Mouse (Mus musculus) lung, postnatal 0 days (tissue): ENCODE measurements at regions not wholly inside any gene's neighbourhood (a gene's known extent, or its start where the extent isn't known, plus 50 kb on each side); places are given as distances from the start of the nearest gene placed in this dataset.
A peak's percentile ranks its signal among the peaks of the same experiment; 100 is the strongest.

Source experiments
- ATAC-seq: fragments of 200-750 bp; cut with Nextera tagmentation; 2 replicates; pipeline ENCODE4 v1.8.0; 2017; ENCODE audit warnings: moderate library complexity
- DNase-seq: peaks from one replicate; pipeline ENCODE4 v3.0.0-alpha.2; 2016; ENCODE audit warnings: low spot score
- H3K27ac ChIP-seq: fragments of 300-500 bp; sonication (generic); 2 replicates; pipeline ENCODE4 v1.5.1; 2014; ENCODE audit warnings: antibody characterized with exemption, mild to moderate bottlenecking, low read length, mixed read lengths
- H3K27me3 ChIP-seq: fragments of 300-500 bp; sonication (generic); replicated peaks from 2 replicates; pipeline ENCODE4 v1.6.1; 2014; ENCODE audit warnings: low read length, mixed read lengths; ENCODE audit not compliant: insufficient read depth
- H3K36me3 ChIP-seq: fragments of 300-500 bp; sonication (generic); 2 replicates; pipeline ENCODE4 v1.6.1; 2014; ENCODE audit warnings: low read length, mixed read lengths; ENCODE audit not compliant: insufficient read depth
- H3K4me1 ChIP-seq: fragments of 300-500 bp; sonication (generic); 2 replicates; pipeline ENCODE4 v1.6.1; 2014; ENCODE audit warnings: antibody characterized with exemption, low read depth, low read length, mixed read lengths; ENCODE audit not compliant: insufficient read depth
- H3K4me2 ChIP-seq: fragments of 300-500 bp; sonication (generic); replicated peaks from 2 replicates; pipeline ENCODE4 v1.6.1; 2014; ENCODE audit warnings: low read depth, mild to moderate bottlenecking, low read length, moderate library complexity, mixed read lengths
- H3K4me3 ChIP-seq: fragments of 300-500 bp; sonication (generic); 2 replicates; pipeline ENCODE4 v1.5.1; 2014; ENCODE audit warnings: low read depth, low read length
- H3K9ac ChIP-seq: fragments of 300-500 bp; sonication (generic); replicated peaks from 2 replicates; pipeline ENCODE4 v1.6.1; 2014; ENCODE audit warnings: low read depth, mild to moderate bottlenecking
- H3K9me3 ChIP-seq: fragments of 300-500 bp; sonication (generic); 2 replicates; pipeline ENCODE4 v1.6.1; 2016; ENCODE audit warnings: low read length, mixed read lengths
- CTCF ChIP-seq: IDR thresholded peaks from 2 replicates; pipeline ENCODE4 v1.5.1; 2016; ENCODE audit warnings: antibody characterized with exemption, mild to moderate bottlenecking
- EP300 ChIP-seq: IDR thresholded peaks from 2 replicates; pipeline ENCODE4 v1.6.1; 2016; ENCODE audit warnings: antibody characterized with exemption, mild to moderate bottlenecking, control low read depth
- WGBS: fragments of 180-500 bp; shearing (Covaris S2); extraction: QIAGEN DNeasy Blood & Tissue Kit; methylation state at CpG from one replicate; pipeline ENCODE4 v1.1.7; 2014; 5-methylcytosine and 5-hydroxymethylcytosine counted together

DNA sequence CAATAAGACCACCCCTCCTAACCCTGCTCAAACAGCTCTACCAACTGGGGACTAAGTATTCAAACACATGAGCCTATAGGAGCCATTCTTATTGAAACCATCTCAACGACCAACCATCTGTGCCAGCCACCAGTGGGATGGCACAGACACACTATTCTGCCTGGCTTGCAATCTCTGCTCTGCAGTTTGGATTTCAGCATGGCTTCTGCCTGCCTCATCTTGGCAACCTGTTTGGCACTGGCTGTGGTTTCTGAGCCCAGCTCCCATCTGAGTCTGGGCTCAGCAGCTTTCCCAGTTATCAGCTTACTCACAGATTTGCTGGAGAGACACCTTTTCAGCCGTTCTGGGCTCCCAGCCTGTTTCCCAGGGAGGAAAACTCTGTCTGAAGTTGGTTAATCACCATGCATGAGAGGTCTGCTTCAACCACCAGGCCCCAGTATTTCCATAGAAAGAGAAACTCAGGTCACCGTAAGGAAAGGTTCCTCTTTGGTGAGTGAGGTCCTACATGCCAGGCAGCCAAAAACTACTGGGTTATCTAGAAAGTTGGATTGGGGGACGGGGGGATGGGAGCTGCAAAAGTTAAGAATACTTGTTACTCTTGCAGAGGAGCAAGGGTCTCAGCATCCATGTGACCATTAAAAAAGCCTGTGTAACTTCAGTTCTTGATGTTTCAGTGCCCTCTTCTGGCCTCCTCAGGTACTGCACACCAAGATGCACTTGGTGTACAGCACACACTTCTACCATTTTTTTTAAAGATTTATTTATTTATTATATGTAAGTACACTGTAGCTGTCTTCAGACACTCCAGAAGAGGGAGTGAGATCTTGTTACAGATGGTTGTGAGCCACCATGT, 68.1 kb upstream of the Caprin1 start:
- DNase-seq (peak; percentile 55), ATAC-seq (no peak)
- no peak overlapping the region for H3K4me2 ChIP-seq
- TF ChIP-seq EP300 (no peak), CTCF (peak; percentile 72)
- H3K27me3 ChIP-seq: no peaks in the 10 kb centered on the region
- no peaks in the 10 kb centered on the region for H3K4me1 ChIP-seq
- no peak overlapping the region for H3K27ac ChIP-seq
- no peaks in the 10 kb centered on the region for H3K9me3 ChIP-seq
- H3K36me3 ChIP-seq: no peaks in the 10 kb centered on the region
- no peak overlapping the region for H3K4me3 ChIP-seq
- WGBS: 77% methylated on average over 4 of the region's 4 CpGs
- H3K9ac ChIP-seq: no peak overlapping the region

GRCm38 (mm10) chr2:103867241-103867957, 70.0 kb upstream of the Caprin1 start:
- H3K27me3 ChIP-seq: no peaks in the 10 kb centered on the region
- no peak overlapping the region for H3K4me2 ChIP-seq
- H3K4me1 ChIP-seq: no peaks in the 10 kb centered on the region
- ATAC-seq (no peak), DNase-seq (no peak)
- 67% methylated on average over 14 of the region's 14 CpGs for WGBS
- no peak overlapping the region for H3K9ac ChIP-seq
- H3K4me3 ChIP-seq: no peak overlapping the region
- no peaks in the 10 kb centered on the region for H3K9me3 ChIP-seq
- H3K27ac ChIP-seq: no peak overlapping the region
- no peaks in the 10 kb centered on the region for H3K36me3 ChIP-seq
- no peak for TF ChIP-seq EP300
- no peak for TF ChIP-seq CTCF

DNA sequence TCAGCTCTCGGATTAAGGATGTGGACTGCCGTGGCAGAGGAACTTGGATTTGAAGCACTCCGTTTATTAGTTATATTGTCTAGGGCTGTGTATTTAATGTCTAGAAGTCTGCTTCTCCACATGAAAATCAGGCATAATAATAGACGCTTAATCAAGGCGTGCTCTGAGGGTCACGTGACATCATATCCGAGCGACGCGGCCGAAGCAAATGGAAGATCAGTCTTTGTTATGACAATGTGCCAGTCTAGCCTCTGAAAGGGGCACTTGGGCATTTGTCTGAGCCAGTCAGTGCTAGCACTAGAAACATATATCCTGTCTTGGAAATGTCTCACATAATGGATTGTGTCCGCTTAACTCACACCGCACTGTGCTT, 70.5 kb upstream of the Caprin1 start:
- H3K36me3 ChIP-seq: no peaks in the 10 kb centered on the region
- TF ChIP-seq CTCF (no peak), EP300 (no peak)
- no peaks in the 10 kb centered on the region for H3K27me3 ChIP-seq
- H3K4me1 ChIP-seq: no peaks in the 10 kb centered on the region
- H3K4me3 ChIP-seq: no peak overlapping the region
- no peak overlapping the region for H3K9ac ChIP-seq
- H3K9me3 ChIP-seq: no peaks in the 10 kb centered on the region
- WGBS: 84% methylated on average over 13 of the region's 13 CpGs
- no peak for DNase-seq
- H3K27ac ChIP-seq: no peak overlapping the region
- no peak for ATAC-seq
- H3K4me2 ChIP-seq: no peak overlapping the region

- DNase-seq (no peak), ATAC-seq (no peak)
- 53% methylated on average over 7 of the region's 7 CpGs for WGBS
- no peak overlapping the region for H3K4me2 ChIP-seq
- no peak overlapping the region for H3K9ac ChIP-seq
- no peak for TF ChIP-seq CTCF
- TF ChIP-seq EP300: no peak
- H3K36me3 ChIP-seq: no peaks in the 10 kb centered on the region
- H3K4me3 ChIP-seq: no peak overlapping the region
- no peaks in the 10 kb centered on the region for H3K9me3 ChIP-seq
- H3K27me3 ChIP-seq: no peaks in the 10 kb centered on the region
- no peak overlapping the region for H3K27ac ChIP-seq
- no peaks in the 10 kb centered on the region for H3K4me1 ChIP-seq
Observed at GRCm38 (mm10) chr2:103868655-103869054, 71.2 kb upstream of the Caprin1 start.

GRCm38 (mm10) chr2:103871522-103872276, 74.2 kb upstream of the Caprin1 start:
- TF ChIP-seq CTCF: peak; percentile 89
- no peak for TF ChIP-seq EP300
- Histone ChIP-seq H3K4me3 (no peak overlapping the region), H3K27ac (no peak overlapping the region), H3K4me1 (no peaks in the 10 kb centered on the region), H3K9ac (no peak overlapping the region), H3K36me3 (no peaks in the 10 kb centered on the region), H3K4me2 (no peak overlapping the region), H3K27me3 (no peaks in the 10 kb centered on the region), H3K9me3 (no peaks in the 10 kb centered on the region)
- 32% methylated on average over 12 of the region's 12 CpGs for WGBS
- ATAC-seq: peak; percentile 59
- DNase-seq: peak; percentile 81

- ATAC-seq (0 out of 2 replicates have a peak, but pooled peaks have one; percentile 14), DNase-seq (no peak)
- WGBS: 63% methylated on average over 3 of the region's 3 CpGs
- no peak overlapping the region for H3K27ac ChIP-seq
- no peaks in the 10 kb centered on the region for H3K9me3 ChIP-seq
- no peaks in the 10 kb centered on the region for H3K4me1 ChIP-seq
- H3K36me3 ChIP-seq: no peaks in the 10 kb centered on the region
- no peak overlapping the region for H3K9ac ChIP-seq
- no peak overlapping the region for H3K4me2 ChIP-seq
- no peak overlapping the region for H3K4me3 ChIP-seq
- no peaks in the 10 kb centered on the region for H3K27me3 ChIP-seq
- TF ChIP-seq CTCF (no peak), EP300 (no peak)
Observed at GRCm38 (mm10) chr2:103872277-103872636, 74.8 kb upstream of the Caprin1 start.
